Mouse (Mus musculus) right cerebral cortex, adult 18-20 months (tissue): ENCODE measurements at regions not wholly inside any gene's neighbourhood (a gene's known extent, or its start where the extent isn't known, plus 50 kb on each side); places are given as distances from the start of the nearest gene placed in this dataset.

Experiments
- DNase-seq: peaks from one replicate; pipeline ENCODE4 v3.0.0; 2022; ENCODE audit warnings: mixed read lengths

GRCm38 (mm10) chr1:65981665-65982064, 55.3 kb downstream of the Crygf start:
- peak; percentile 8 for DNase-seq

- DNase-seq: no peak
These were observed 74.1 kb downstream of the Crygf start for GRCm38 (mm10) chr1:66000398-66000797.

GRCm38 (mm10) chr1:66003897-66004660, 77.8 kb downstream of the Crygf start:
- DNase-seq: no peak
